Mouse (Mus musculus) heart, postnatal 14 days (tissue): ENCODE measurements at regions not wholly inside any gene's neighbourhood (a gene's known extent, or its start where the extent isn't known, plus 50 kb on each side); places are given as distances from the start of the nearest gene placed in this dataset.

ENCODE experiments used
- DNase-seq, 2 experiments: peaks; one replicate each; pipeline ENCODE4 v3.0.0; 2021 to 2022
- intact Hi-C: fragments of 180-260 bp; cut with DNase I; formaldehyde crosslinking; loops from one replicate; pipeline ENCODE4 v1.15.1; 2025

DNA sequence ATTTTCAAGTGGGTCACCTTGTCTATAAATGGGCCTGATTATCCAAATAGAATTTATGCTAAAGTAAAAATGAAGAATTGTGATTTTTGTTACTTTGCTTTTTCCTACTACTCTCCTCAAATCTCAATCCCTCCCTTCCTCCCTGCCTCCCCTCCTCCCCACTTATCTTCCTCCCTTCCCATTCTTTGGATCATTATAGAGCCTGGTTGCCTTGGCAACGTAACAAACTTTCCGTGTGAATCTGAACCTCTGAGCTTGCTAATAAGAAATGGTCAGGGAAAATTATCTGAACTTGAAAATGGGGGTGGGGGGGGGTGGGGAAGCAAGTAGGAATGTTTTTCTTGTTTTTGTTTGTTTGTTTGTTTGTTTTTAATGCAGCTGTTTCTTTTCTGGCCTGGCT lies 217.5 kb downstream of the Gm19410 start:
- DNase-seq = no peak
- intact Hi-C loops = no loop called here

DNA sequence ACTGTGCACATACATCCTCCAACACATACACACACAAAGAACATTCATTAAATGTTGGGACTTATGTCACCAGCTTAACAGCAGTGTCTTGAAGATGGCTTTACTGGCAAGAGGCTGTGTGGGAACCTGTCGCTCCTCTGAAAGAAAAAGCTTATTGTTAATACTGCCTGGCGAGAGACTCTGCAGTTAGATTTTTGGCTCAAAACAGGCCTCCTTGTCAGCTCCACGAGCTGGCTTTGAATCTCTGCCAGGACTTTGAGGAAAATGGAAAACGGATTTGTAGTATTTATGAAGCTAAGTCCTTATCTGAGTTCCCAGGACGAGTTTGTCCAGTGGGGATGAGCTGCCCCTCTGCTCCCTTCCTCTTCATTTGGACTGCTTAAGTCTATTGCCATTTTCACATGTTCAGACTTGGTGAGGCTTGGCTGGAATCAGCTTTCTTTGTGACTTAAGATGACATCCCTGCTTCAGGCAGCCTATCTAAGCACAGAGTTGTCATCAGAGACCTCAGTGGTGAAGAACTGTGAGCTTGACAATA lies 219.6 kb downstream of the Gm19410 start:
- intact Hi-C loops = no loop called here
- DNase-seq = peak; percentile 13 to 27

GRCm38 (mm10) chr8:35987327-35987726 lies 221.7 kb downstream of the Gm19410 start:
- no peak for DNase-seq
- intact Hi-C loops = no loop called here

- no peak for DNase-seq
Measured at GRCm38 (mm10) chr8:35991013-35991412, 225.4 kb downstream of the Gm19410 start.

DNA sequence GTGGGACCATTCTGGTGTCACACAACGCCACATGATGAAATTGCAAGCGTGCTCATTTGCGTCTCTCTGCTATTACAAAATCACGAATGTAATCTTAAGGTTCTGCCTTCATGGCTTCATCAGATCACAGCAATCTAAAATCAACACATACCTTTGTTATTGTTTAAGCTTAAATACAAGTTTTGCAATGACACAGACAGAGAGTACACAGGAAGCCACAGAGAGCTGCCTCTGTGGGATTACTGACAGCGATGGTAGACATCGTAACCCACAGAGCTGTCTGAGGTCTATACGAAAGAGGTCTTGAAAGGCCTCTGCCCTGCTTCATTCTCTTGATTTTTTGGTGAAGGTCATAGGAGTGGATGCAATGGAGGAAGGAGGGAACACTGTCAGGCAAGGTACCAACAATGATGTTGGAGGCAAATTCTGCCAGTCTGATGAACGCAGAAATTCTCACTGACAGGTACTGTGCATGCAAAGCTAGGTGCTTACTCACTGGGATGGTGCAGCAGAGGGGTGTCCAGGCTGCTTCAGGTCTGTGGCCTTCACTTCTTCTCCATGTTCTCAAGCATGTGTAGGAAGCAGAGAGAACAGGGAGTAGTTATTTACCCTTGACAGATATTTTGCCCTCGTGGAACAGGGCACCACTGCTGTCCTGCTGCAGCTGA lies 226.5 kb downstream of the Gm19410 start:
- no peak for DNase-seq
- intact Hi-C loops = no loop called here

More at GRCm38 (mm10) chr8:35991013-35991412, 225.4 kb downstream of the Gm19410 start:
- intact Hi-C loops = no loop called here

DNA sequence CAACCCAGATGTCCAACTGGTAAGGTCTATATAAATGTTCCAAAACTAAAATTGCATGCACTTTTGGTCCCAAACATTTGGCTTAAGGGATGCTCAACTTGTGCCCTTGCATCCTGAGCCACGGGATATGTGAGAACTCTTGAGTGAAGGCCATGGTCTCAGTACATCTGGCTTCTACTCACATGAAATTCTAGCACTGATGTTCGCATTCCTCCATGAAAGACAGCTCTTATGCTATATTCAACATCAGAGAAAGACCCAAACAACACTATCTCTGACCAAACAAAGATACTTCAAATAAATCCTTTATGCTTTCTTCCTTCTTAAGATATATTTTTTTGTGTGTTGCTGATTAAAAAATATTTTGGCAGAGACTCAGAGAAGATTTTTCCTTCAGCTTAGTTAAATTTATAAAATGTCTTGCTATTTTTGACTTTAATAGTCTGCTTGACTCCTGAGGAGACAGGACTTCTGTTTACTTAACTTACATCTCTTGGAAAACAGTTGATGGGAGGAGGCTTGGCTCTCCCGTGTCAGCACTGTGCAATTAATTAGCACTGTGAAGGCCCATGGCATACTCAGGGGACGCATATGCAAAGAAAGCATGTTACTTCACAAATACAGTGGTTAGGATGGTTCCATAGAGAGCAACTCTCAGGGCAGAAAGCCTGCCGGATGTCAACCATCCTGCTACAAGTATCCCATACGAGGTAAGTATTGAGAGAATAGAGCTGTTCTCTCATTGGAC lies 230.9 kb downstream of the Gm19410 start:
- no peak for DNase-seq
- intact Hi-C loops = no loop called here

DNA sequence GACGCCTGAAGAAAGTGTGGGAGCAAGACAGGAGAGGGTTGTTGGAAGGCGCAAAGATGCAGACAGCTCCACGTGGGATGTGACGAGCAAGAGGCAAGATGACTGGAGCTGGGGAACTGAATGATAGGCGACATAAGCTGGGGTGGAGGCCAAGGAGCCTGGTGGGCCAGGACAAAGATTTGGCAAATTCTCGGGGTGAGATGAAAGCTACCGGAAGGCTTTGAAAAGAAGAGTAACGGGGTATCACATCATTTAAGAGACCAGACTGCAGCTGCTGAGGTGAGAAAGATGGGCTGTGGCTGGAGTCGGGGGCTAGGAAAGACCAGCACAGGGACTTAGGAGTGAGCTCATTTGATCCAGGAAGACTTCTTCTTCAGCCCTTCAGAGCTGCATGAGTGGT lies 234.0 kb downstream of the Gm19410 start:
- DNase-seq = no peak
- intact Hi-C loops = no loop called here

DNA sequence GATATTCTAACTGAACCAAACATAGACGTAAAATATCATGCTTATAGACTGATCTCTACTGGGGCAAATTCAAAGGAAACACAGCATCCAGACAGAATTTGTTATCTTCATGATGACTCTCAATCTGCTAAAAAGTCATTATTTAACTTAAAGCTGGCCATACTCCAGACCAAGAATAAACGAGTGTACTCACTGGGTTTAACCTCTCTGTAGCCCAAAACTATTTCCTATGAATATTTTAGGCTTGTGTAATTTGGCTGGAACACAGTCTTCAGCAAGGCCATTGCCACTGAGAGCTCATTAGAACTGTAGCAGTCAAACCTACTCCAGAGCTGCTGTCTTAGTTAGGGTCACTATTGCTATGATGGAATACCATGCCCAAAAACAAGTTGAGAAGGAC lies 238.8 kb downstream of the Gm19410 start:
- intact Hi-C loops = no loop called here
- DNase-seq = no peak

DNA sequence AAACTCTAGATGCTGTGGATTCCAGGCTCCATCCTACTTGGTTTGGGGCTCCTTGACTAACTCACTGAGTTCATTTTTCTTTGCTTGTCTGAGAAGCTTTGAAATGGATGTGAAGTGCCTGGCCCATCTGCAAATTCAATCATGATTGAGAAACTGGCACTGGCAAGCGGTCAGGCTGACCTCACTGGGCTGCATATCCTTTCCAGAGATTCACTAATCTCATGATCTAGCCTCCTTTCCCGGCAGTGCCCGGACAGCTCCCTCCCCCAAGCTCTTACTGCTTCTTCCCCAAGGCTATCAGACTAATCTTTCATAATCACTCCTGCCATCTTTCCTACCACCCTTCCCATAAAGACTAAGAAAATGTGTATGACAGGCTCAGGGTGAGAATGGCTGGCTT lies 239.9 kb downstream of the Gm19410 start:
- DNase-seq = no peak
- intact Hi-C loops = no loop called here

DNA sequence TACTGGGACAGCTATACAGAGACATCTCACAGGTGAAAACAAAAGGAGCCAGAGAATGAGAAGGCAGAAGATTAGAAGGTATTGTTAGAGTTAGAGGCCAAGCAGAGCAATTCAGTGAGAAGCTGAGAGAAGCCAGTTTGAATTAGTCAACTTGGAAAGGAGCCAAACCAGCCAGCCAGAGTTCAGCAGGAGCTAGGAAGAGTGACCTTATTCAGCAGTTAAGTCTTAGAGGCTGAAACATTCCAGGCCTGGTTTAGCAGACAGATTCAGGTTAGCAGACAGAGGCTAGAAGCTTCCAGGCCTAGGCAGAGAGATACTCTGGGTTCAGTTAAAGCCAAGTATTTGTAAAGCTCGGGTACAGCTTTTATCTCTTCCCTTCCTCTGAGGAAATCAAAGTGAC lies 242.1 kb downstream of the Gm19410 start:
- DNase-seq = no peak
- intact Hi-C loops = no loop called here

GRCm38 (mm10) chr8:36009565-36009964 lies 244.0 kb downstream of the Gm19410 start:
- DNase-seq = no peak
- intact Hi-C loops = no loop called here

DNA sequence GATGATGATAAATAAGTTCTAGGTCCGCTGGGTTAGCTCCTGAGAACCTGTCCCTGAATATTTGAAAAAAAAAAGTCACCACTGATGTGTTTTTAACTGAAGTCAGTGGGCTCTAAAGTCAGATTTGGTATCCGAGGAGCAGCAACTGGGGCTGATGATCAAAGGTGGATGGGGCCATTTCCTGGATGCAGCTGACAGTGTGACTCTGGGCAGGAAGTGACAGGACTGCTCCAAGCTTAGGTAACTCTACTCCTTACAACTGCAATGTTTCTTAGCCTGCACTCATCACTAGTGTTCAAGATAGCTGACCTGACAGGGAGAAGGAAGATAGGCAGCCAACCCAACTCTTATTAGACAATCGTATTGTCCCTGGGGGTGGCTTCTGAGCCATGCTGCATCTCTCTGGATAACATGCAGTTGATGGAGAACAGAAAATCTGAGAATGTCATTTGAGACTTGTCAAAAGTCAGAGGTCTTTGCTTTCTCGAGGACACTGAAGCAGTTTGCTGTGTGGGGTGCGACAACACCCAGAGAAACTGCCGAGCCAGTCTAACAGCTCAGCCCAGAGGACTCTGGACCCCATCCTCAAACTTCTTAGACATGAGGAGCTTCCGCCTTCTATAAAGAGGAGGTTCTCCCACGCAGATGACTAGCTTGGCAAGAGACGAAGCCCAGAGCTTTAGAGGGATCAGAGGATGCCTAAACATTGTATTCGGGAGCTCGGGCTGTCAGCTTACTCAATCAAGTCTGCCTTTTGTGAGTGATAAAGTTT lies 245.0 kb downstream of the Gm19410 start:
- intact Hi-C loops = no loop called here
- DNase-seq = no peak

DNA sequence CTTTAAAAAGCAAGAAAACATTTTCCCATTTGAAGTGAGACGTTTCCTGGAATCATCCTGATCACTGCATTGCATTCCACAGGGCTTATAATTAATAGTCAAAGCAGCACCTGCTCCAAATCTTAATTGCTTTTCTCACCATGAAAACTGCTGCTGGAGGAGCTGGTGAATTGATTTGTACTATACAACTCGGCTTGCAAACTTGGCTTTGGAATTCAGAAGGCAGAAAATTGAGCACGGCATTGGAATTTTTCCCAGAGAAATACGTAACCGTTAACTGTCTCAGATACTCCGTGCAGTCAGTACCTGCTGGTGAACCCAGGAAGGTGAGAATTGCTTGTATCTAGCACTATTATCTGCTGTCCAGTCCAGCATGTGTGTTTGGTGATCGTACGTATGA lies 249.3 kb downstream of the Gm19410 start:
- DNase-seq = no peak
- intact Hi-C loops = no loop called here

- intact Hi-C loops = no loop called here
- no peak for DNase-seq
Measured at GRCm38 (mm10) chr8:36016321-36017114, 250.9 kb downstream of the Gm19410 start.

DNA sequence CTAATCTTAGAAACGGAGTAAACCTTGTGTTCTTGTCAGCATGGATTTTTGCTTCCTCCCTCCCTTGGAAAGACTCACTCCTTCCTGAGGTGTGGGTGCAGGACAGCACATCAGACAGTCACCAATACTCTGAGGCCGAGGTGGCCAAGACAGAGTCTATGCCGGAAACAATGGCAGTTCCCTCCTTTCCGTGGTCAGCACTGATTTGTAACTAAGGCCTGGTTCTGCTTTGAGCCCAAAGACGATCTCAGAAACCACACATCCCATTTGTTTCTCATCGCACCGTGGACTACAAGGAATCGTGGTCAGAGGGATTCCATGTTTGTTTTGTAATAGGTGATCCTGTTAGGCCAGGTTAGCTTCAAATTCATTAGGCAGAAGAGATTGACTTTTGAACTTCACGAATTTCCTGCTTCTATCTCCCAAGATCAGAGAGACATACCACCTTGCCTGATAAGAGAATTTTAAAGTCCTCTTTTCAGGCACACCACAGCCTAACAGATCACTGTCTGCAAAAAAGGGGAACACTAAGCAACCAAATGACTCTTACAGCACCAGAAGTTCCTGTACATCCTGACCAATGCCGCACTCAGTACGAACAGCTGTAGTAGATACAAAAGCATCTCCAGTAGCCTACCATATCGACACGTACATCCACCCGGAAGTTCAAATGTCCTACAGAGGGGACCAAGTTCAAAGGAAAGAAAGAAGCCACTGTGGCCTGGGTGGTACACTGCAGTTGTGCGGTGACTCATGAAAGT lies 253.6 kb downstream of the Gm19410 start:
- intact Hi-C loops = no loop called here
- DNase-seq = no peak

DNA sequence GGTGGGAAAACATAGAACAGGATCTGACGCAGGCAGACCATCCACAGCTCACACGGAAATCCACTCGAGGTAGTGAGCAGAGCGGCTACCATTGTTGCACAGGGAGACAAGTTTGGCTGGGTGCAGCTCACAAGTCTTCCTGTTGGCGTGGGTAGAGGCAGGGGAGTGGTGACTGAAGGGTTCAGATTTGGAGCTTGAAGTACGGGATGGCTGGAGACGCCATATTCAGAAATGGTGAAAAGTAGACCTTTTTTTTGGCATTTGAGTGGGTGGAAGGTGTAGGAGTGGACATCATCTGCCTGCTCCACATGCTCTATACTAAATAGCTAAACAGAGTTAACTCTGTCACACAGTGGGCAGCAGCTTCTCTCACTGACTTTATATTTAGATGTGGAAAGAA lies 254.3 kb downstream of the Gm19410 start:
- intact Hi-C loops = no loop called here
- DNase-seq = no peak

DNA sequence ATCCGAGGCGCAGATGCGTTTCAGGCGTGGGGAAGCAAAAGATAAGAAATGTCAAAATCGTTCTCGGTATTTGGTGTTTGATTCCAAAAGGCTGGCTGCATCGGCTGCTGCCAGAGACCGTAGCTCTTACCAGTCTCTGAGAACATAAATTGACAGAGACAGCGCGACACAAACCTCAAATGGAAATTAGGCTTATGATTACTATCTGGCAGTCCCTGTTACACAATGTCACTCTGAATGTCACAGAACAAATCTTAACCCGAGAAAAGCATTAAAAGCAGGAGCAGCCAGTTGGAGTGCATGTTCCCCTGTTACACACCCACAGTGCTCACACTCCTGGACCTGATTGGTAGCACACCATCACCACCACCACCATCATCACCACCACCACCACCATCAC lies 262.0 kb downstream of the Gm19410 start:
- DNase-seq = no peak
- intact Hi-C loops = no loop called here

DNA sequence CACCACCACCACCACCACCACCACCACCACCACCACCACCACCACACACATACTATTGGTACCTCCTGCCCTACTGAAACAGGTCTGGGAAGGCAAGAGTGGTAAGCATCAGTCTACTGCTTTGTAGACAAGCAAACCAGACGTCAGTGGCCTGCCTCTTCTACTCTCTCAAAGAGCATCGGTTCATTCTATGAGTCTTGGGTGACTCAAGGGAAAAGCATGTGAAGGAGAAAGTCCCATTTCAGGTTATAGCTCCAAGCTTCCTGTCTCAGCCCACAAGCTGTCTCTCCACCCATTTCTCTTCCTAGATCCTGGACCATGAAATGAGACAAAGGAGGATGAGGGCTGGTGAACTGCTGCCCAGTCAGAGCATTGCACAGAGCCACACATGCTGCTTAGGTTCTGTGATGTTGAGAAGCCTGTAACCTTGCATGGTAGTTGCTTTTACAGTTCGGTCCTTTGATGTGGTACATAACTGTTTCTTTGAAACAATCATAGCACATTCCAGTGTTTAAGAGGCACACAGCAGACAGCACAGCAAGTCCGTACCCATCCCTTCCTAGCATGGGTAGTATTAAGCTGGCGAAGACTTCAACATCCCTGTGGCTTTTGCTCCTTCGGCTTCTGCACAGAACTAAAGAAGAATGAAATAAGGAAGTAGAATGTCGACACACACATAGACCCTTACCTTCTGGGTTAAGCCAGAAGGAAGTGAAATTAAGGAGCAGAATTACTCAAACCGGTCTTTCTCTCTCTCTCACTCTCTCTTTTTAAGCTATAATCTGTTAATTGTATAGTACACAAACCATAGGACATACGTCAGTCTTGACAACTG lies 262.7 kb downstream of the Gm19410 start:
- DNase-seq = no peak
- intact Hi-C loops = no loop called here

GRCm38 (mm10) chr8:36029445-36029844 lies 263.9 kb downstream of the Gm19410 start:
- DNase-seq = no peak
- intact Hi-C loops = no loop called here
